Mouse (Mus musculus) brain, embryonic 14.5 days (tissue): ENCODE measurements around the gene Arhgef25. TPM values are rescaled to one million over a fixed set of nuclear protein-coding genes. Genes with fewer than 3 reads are reported as not detected.

Experiments
- DNase-seq: peaks from one replicate; pipeline ENCODE4 v3.0.0-alpha.2; 2011; ENCODE audit warnings: low read depth
- CTCF ChIP-seq: fragments of 200-500 bp; IDR thresholded peaks from 2 replicates; pipeline ENCODE4 v1.5.1; 2012; ENCODE audit warnings: inconsistent platforms, mild to moderate bottlenecking, moderate library complexity, borderline replicate concordance; ENCODE audit not compliant: insufficient read depth, insufficient read length; ENCODE audit errors: extremely low read depth
- POLR2A ChIP-seq: fragments of 200-500 bp; IDR thresholded peaks from 2 replicates; pipeline ENCODE4 v1.6.1; 2012; ENCODE audit warnings: mild to moderate bottlenecking, inconsistent platforms, borderline replicate concordance; ENCODE audit not compliant: poor library complexity, insufficient read depth, insufficient read length, severe bottlenecking; ENCODE audit errors: extremely low read depth
- polyA plus RNA-seq: library from polyadenylated mRNA; depleted of rRNA; stranded (reverse); fragments of >200 nt; gene quantifications from 2 replicates; pipeline ENCODE4 v1.2.3, GENCODE M21; 2012

Arhgef25 gene
- polyA plus RNA-seq, 1 experiment = 66.7 TPM

DNA sequence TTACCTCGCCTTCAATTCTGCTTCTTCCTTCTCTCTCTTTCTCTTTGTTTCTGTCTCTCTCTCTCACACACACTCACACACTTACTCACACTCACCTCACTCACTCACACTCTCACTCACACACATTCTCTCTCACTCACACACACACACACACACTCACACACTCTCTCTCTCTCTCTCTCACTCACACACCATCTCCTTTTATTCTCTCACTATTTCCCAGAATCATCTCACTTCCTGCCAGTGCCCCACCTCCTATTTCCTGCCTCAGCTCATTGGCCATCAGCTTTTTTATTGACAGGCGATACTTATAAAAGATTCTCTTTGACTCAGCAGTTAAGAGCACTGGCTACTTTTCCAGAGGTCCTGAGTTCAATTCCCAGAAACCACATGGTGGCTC lies 28.5 kb upstream of the Arhgef25 start:
- no peak for DNase-seq
- TF ChIP-seq POLR2A (no peak), CTCF (no peak)

DNA sequence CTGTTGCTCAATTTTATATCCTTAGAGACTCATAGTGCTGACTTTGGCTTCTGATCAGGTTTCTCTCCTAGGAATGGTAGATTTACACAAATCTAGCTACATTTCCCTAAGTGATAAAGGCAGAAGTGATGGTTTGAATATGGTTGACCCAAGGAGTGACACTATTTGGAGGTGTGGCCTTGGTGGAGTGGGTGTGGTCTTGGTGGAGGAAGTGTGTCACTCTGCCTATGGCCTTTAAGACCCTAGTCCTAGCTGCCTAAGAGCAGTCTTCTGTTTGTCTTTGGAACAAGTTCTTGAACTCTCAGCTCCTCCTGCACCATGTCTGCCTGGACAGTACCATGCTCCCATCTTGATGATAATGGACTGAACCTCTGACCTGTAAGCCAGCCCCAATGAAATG lies 27.3 kb upstream of the Arhgef25 start:
- TF ChIP-seq CTCF (no peak), POLR2A (no peak)
- no peak for DNase-seq

DNA sequence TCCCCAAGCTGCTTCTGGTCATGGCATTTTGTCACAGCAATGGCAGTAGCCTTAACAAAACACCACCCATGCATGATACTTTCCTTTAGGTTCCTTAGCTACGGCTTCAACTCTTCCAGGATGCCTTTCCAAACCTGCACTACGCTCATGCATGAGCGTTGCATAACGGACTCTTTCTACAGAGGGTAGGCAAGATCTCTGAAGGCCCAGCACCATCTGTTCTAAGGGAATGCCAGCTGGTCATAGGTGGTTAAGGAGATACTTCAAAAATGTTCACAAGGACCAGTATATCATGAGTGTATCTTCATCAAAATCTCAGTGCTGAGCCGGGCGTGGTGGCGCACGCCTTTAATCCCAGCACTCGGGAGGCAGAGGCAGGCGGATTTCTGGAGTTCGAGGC lies 26.6 kb upstream of the Arhgef25 start:
- DNase-seq = no peak
- TF ChIP-seq CTCF (no peak), POLR2A (no peak)

DNA sequence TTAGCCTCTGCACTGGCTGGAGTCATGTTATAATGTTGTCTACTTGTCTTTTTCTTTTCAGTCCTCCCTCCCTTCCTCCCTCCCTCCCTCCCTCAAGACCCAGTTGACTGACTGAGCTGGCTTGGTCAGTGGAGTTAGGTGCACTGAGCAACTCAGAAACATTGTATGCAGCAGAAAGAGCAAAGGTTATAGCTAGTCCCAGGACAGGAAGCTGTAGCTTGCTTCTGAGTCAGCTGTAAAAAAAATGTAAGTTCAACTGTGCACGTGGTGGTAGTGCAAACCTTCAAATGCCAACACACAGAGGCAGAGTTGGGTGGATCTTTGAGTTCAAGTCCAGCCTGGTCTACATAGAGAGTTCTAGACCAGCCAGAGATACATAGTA lies 24.5 kb upstream of the Arhgef25 start:
- TF ChIP-seq POLR2A = no peak
- TF ChIP-seq CTCF = no peak
- no peak for DNase-seq

DNA sequence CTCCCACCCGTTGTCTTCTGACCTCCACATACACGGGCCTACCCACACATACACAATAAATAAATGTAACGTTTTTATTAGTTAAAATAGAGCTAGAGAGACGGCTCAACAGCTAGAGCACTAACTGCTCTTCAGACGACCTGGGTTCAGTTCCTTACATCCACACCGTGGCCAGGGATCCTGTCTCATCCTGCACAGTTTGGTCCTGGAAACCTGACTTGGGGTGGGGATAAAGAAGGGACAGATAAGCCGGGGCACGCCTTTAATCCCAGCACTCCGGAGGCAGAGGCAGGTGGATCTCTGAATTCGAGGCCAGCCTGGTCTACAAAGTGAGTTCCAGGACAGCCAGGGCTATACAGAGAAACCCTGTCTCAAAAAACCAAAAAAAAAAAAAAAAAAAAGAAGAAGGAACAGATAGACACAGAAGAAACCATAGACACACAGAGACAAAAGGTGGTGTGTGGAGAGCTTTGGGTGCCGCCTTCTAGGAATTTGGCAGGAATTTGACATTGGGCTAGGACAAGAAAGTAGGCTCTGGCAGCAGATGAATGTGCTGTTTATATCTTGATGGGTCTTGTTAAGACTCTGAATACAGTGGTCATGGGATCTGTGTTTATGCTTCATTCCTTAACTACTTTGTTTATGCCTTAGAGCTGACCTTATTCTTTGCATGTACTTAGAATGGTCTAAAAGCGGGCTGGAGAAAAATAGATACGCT lies 24.0 kb upstream of the Arhgef25 start:
- TF ChIP-seq POLR2A (no peak), CTCF (no peak)
- no peak for DNase-seq

DNA sequence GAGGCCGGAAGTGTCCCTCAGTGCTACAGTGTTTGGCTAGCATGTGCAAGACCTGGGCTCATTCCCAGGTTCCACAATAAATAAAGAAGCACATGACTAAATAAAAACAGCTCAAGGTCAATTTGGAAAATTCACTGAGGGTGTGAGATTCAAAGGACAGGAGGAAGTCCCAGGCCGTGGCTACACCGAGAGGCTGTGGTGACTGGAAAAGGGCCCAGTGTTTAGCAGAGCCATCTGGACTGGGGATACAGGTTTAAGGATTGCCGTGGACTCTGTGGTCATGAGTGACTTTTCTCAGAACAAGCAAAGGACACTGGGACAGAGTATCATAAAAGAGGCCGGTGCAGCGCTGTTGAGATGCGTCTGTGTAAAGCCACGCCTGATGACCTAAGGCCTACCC lies 23.4 kb upstream of the Arhgef25 start:
- no peak for TF ChIP-seq CTCF
- DNase-seq = no peak

DNA sequence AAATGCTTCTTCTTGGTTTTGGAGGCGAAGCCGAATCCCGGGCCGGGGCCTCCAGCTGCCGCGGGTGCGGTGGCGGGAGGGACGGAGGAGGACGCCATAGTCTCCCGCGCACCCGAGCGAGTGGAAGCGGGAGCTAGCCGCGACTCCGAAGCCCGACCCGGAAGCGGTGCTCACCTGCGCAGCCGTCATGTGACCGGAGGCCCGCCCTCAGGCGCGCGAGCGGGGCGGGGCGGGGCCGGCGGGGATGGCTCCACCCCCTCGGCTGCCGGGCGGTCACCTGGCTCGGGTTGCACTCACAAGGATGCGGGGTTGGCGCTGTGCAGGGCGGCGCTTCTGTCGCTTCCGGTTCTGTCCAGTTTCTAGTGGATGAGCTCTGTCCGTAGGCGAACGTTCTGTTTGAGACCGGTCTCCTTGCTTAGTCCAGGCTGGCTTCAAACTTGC lies 21.6 kb upstream of the Arhgef25 start, which contains the start of gene Pip4k2c:
TSS of gene Pip4k2c (minus strand) at position 172 of the 441 bp plus-strand sequence.
- TF ChIP-seq POLR2A (peak; percentile 73; the same call in 1 of the 2 replicates), CTCF (no peak)
- peak; percentile 93 for DNase-seq

DNA sequence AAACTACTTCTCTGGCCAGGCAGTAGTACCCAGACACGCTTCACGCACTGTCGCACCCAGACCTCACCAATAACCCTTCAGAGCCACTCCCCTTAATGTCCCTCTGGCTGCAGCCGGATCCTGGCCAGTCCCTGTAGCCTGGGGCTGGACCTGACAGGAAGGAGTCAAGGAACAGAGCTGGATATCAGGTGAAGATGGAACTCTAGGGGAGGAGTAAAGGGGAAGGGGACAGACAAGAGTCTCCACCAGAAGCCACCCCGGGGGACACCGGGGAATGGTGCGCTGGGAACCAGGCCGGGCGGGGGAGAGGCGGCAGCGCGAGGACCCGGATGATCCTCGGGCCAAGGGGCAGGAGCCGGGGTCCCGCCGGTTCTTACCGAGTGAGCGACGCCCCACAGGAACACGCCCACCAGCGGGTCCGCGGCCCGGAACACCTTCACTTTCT lies 21.1 kb upstream of the Arhgef25 start:
- DNase-seq = peak; percentile 27
- TF ChIP-seq CTCF (no peak), POLR2A (no peak)

DNA sequence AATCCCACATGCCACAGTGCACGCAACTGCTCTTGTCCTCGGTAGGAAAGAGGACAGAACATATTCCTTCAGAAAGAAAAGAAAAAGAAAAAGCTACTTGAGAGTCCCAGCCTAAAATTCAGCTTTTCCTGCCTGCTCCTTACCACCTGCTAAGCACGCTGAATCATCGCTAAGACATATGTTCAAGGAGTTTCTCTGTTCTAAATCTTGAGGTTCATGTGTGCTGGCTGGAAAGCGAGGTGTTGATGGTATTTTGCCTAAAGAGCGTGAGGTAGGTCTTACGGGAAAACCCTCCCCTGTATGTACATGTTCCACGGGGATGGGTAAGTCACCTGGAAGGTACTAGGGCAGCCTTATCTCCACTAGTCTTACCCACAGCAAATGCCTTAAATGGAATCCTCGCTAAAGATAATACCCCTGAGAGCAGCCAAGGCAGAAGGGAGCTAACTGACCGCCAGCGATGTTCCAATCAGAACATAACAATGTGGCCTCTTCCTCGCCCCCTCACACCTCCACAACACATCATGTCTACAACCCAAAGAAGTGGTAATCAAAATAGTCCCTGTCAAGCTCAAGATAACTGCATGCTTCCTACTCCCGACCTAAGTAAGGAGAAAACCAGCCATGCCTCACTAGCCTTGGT lies 20.2 kb upstream of the Arhgef25 start:
- DNase-seq = no peak
- TF ChIP-seq CTCF (no peak), POLR2A (no peak)

DNA sequence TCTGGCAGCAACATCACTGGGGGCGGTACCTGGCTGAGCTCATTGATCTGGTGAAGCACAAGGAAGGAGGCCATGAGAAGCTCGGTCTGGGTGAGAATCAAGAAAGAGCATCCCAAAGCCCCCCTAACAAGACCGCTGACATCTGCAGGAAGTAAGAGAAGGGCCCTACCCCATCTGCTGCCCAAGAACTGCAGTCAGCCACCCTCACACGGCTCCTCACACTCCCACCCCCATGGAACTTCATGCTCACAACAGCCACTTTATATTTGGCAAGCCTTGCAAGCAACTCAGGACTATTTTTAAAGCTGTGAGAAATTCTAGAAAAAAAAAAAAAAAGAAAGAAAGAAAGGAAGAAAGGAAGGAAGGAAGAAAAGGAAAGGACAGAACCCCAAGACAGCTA lies 19.0 kb upstream of the Arhgef25 start:
- no peak for TF ChIP-seq CTCF
- TF ChIP-seq POLR2A = no peak
- no peak for DNase-seq

DNA sequence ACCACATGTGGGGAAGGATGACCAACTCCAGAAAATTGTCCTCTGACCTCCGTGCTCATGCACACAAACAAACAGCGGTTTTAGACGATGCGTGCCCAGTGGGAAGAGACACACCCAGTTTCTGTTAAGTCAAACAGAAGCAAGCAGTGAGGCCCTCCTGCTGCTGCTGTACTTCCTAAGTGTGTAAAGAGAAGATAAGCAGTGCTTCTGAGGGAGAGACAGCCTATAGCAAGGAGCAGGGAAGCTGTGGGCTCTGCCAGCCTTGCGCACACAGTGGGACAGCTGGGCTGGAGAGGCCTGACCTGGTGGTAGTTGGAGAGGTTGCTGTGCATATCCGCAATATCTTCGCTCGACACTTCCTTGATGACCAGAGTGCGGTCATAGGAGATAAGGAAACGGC lies 15.5 kb upstream of the Arhgef25 start:
- no peak for DNase-seq
- TF ChIP-seq POLR2A (no peak), CTCF (no peak)

DNA sequence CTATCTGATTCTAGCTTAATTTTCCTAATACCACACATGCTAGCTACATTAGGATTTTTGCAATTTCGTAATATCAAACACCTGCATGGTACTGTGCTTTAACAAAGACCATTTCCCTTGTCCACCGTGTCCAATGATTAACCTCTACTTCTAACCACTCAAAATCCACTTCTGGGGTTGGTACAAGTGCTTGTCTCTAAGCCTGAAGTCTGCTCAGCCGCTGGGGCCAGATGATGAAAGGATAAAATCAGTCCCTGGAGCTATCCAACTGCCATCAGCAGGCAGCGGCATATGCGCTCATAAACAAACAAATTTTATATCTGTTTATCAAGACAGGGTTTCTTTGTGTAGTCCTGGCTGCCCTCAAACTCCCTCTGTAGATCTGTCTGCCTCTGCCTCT lies 14.7 kb upstream of the Arhgef25 start:
- no peak for DNase-seq
- TF ChIP-seq POLR2A = no peak
- no peak for TF ChIP-seq CTCF

DNA sequence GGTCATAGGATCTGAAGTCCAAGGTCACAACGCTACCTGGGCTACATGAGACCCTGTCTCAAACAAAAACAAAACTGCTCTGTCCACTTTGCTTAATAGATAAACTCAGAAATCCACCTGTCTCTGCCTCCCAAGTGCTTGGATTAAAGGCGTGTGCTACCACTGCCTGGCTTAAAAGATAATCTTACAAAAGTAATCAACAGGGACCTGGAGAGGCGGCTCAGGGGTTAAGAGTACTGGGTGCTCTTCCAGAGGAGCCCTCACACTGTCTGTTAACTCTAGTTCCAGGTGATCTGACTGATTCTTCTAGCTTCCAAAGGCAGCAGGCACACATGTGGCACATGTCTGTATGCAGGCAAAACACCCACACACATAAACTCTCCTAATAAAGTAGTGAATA lies 13.2 kb upstream of the Arhgef25 start:
- no peak for TF ChIP-seq CTCF
- no peak for TF ChIP-seq POLR2A

DNA sequence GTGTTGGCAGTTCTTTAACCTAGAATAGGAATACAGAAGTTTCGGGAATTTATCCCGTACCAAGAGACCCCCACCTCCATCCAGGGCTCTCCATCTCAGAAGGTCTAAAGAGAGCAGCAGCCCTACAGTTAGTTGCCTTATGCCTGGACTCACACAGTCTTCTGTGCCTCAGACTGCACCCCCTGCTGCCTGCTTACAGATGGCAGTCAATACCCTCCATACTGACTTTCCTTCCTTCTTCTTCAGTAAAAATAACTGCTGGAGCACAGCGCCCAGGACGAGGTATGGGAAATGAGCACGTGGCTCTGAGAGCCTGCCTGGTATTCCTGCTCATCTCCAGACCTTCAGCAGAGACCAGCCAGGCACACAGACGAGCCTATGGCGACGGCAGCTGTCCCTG lies 10.4 kb upstream of the Arhgef25 start:
- no peak for DNase-seq
- TF ChIP-seq POLR2A (no peak), CTCF (peak; percentile 14; the same call in 1 of the 2 replicates)

More for the DNA sequence above, 13.2 kb upstream of the Arhgef25 start:
- DNase-seq = no peak
